Mouse (Mus musculus) granulocyte monocyte progenitor cell, adult 5-6 weeks (primary cell): ENCODE data around the gene Tnc. TPM values are rescaled to one million over a fixed set of nuclear protein-coding genes. Genes with fewer than 3 reads are reported as not detected.

Source experiments
- total RNA-seq, 2 experiments: library from RNA; stranded (forward) in 1 of 2; stranded (reverse) in 1 of 2; fragments of 200-712, 200-1000 nt in 1 of 2; fragments of >200 nt in 1 of 2; fragmentation: Nextera tagmentation in 1 of 2; gene quantifications; 2 replicates each; pipeline ENCODE4 v1.2.3; 2014 to 2017

The Tnc gene
- total RNA-seq, 2 experiments from 2014 or later: not detected

Other genes starting within 250 kb of the Tnc start
- gene Tnfsf8, start 185.7 kb downstream of the Tnc start, total RNA-seq (2014; fragmentation: Nextera tagmentation): 1.2 and 4.0 TPM in 2 replicates
- gene Tnfsf8, start 185.7 kb downstream of the Tnc start, total RNA-seq (2017): 0.39 and 1.6 TPM in 2 replicates